Mouse (Mus musculus) forebrain, embryonic 14.5 days (tissue): ENCODE measurements at regions not wholly inside any gene's neighbourhood (a gene's known extent, or its start where the extent isn't known, plus 50 kb on each side); places are given as distances from the start of the nearest gene placed in this dataset.
A peak's percentile ranks its signal among the peaks of the same experiment; 100 is the strongest.
"Not testable (repeated sequence)": the region's sequence is repeated elsewhere in the genome, so short reads cannot be mapped to it uniquely, and the experiment has no call there.

Source experiments
- ATAC-seq: fragments of 200-750 bp; cut with Nextera tagmentation; 2 replicates; pipeline ENCODE4 v1.8.0; 2017; ENCODE audit warnings: mild to moderate bottlenecking, moderate library complexity
- DNase-seq: peaks from one replicate; pipeline ENCODE4 v3.0.0-alpha.2; 2015; ENCODE audit warnings: low spot score
- H3K27ac ChIP-seq: fragments of 300-500 bp; sonication (generic); 2 replicates; pipeline ENCODE4 v1.5.1; 2014; ENCODE audit warnings: low read depth, mild to moderate bottlenecking, control low read depth, low read length, moderate library complexity
- H3K27me3 ChIP-seq: fragments of 300-500 bp; sonication (generic); replicated peaks from 2 replicates; pipeline ENCODE4 v1.6.1; 2014; ENCODE audit warnings: low read length, control low read depth, mixed read lengths; ENCODE audit not compliant: control insufficient read depth, insufficient read depth
- H3K36me3 ChIP-seq: fragments of 300-500 bp; sonication (generic); 2 replicates; pipeline ENCODE4 v1.6.1; 2014; ENCODE audit warnings: low read length, control low read depth; ENCODE audit not compliant: control insufficient read depth, insufficient read depth
- H3K4me1 ChIP-seq: fragments of 300-500 bp; sonication (generic); 2 replicates; pipeline ENCODE4 v1.6.1; 2014; ENCODE audit warnings: antibody characterized with exemption, low read length, control low read depth; ENCODE audit not compliant: control insufficient read depth, insufficient read depth
- H3K4me2 ChIP-seq: fragments of 300-500 bp; sonication (generic); 2 replicates; pipeline ENCODE4 v1.6.1; 2014; ENCODE audit warnings: mild to moderate bottlenecking, control low read depth, low read length
- H3K4me3 ChIP-seq: fragments of 300-500 bp; sonication (generic); 2 replicates; pipeline ENCODE4 v1.5.1; 2014; ENCODE audit warnings: low read depth, low read length, control low read depth
- H3K9ac ChIP-seq: fragments of 300-500 bp; sonication (generic); 2 replicates; pipeline ENCODE4 v1.6.1; 2014; ENCODE audit warnings: mild to moderate bottlenecking, low read length, control low read depth, moderate library complexity
- H3K9me3 ChIP-seq: fragments of 300-500 bp; sonication (generic); replicated peaks from 2 replicates; pipeline ENCODE4 v1.6.1; 2016; ENCODE audit warnings: low read length, control low read depth, mixed read lengths; ENCODE audit not compliant: control insufficient read depth
- WGBS: fragments of 180-500 bp; shearing (Covaris S2); extraction: QIAGEN DNeasy Blood & Tissue Kit; methylation state at CpG from one replicate; pipeline ENCODE4 v1.1.7; 2014; 5-methylcytosine and 5-hydroxymethylcytosine counted together

- ATAC-seq (peak; percentile 94), DNase-seq (peak; percentile 81)
- Histone ChIP-seq H3K4me1 (no peaks in the 10 kb centered on the region), H3K4me3 (no peak overlapping the region), H3K27ac (no peak overlapping the region), H3K9ac (no peak overlapping the region), H3K9me3 (no peaks in the 10 kb centered on the region), H3K4me2 (no peak overlapping the region), H3K36me3 (no peaks in the 10 kb centered on the region), H3K27me3 (no peaks in the 10 kb centered on the region)
- 58% methylated on average over 10 of the region's 10 CpGs for WGBS
Measured at GRCm38 (mm10) chr14:102204881-102205671, 475.3 kb downstream of the Lmo7 start.

- Histone ChIP-seq H3K27ac (no peak overlapping the region), H3K4me1 (no peaks in the 10 kb centered on the region), H3K4me3 (no peak overlapping the region), H3K9me3 (no peaks in the 10 kb centered on the region), H3K36me3 (no peaks in the 10 kb centered on the region), H3K4me2 (no peak overlapping the region), H3K9ac (no peak overlapping the region), H3K27me3 (no peaks in the 10 kb centered on the region)
- 92% methylated on average over 6 of the region's 6 CpGs for WGBS
- DNase-seq (no peak), ATAC-seq (no peak)
Measured at GRCm38 (mm10) chr14:102199430-102199829, 469.7 kb downstream of the Lmo7 start.

- Histone ChIP-seq H3K4me2 (no peak overlapping the region), H3K27me3 (no peaks in the 10 kb centered on the region), H3K4me1 (no peaks in the 10 kb centered on the region), H3K4me3 (no peak overlapping the region), H3K36me3 (no peaks in the 10 kb centered on the region), H3K9ac (no peak overlapping the region), H3K9me3 (no peaks in the 10 kb centered on the region), H3K27ac (no peak overlapping the region)
- WGBS: 61% methylated on average over 1 of the region's 1 CpGs
- ATAC-seq (no peak), DNase-seq (no peak)
Measured at GRCm38 (mm10) chr14:102190786-102191185, 461.0 kb downstream of the Lmo7 start.

- peak; percentile 46 for DNase-seq
- 90% methylated on average over 3 of the region's 3 CpGs for WGBS
- Histone ChIP-seq H3K4me2 (no peak overlapping the region), H3K4me1 (no peaks in the 10 kb centered on the region), H3K4me3 (no peak overlapping the region), H3K27me3 (no peaks in the 10 kb centered on the region), H3K36me3 (no peaks in the 10 kb centered on the region), H3K27ac (no peak overlapping the region), H3K9ac (no peak overlapping the region), H3K9me3 (no peaks in the 10 kb centered on the region)
- no peak for ATAC-seq
Measured at GRCm38 (mm10) chr14:102181269-102181668, 451.5 kb downstream of the Lmo7 start.

GRCm38 (mm10) chr14:102171775-102172174 lies 442.0 kb downstream of the Lmo7 start:
- no peaks in the 10 kb centered on the region for H3K36me3 ChIP-seq
- H3K9me3 ChIP-seq: no peaks in the 10 kb centered on the region
- 81% methylated on average over 2 of the region's 2 CpGs for WGBS
- H3K27ac ChIP-seq: no peak overlapping the region
- no peaks in the 10 kb centered on the region for H3K4me1 ChIP-seq
- no peaks in the 10 kb centered on the region for H3K27me3 ChIP-seq
- no peak overlapping the region for H3K4me3 ChIP-seq
- ATAC-seq (no peak), DNase-seq (no peak)
- H3K4me2 ChIP-seq: no peak overlapping the region
- H3K9ac ChIP-seq: no peak overlapping the region

- H3K36me3 ChIP-seq: no peaks in the 10 kb centered on the region
- no peak for DNase-seq
- no peak overlapping the region for H3K9ac ChIP-seq
- no peak overlapping the region for H3K4me3 ChIP-seq
- 90% methylated on average over 3 of the region's 3 CpGs for WGBS
- no peak overlapping the region for H3K27ac ChIP-seq
- H3K4me1 ChIP-seq: no peaks in the 10 kb centered on the region
- no peaks in the 10 kb centered on the region for H3K27me3 ChIP-seq
- no peak overlapping the region for H3K4me2 ChIP-seq
- ATAC-seq: no peak
- H3K9me3 ChIP-seq: no peaks in the 10 kb centered on the region
Measured at GRCm38 (mm10) chr14:102161291-102162284, 431.8 kb downstream of the Lmo7 start.

- H3K27me3 ChIP-seq, ATAC-seq, DNase-seq, H3K9me3 ChIP-seq, H3K4me2 ChIP-seq, H3K4me1 ChIP-seq, H3K36me3 ChIP-seq, H3K4me3 ChIP-seq, H3K27ac ChIP-seq, H3K9ac ChIP-seq: not testable (repeated sequence)
- 96% methylated on average over 4 of the region's 4 CpGs for WGBS
Measured at GRCm38 (mm10) chr14:102150410-102150809, 420.7 kb downstream of the Lmo7 start.

GRCm38 (mm10) chr14:102142720-102143119 lies 413.0 kb downstream of the Lmo7 start:
- 18% methylated on average over 2 of the region's 2 CpGs for WGBS
- no peak for ATAC-seq
- no peak for DNase-seq
- Histone ChIP-seq H3K27me3 (no peaks in the 10 kb centered on the region), H3K9me3 (no peaks in the 10 kb centered on the region), H3K4me3 (no peak overlapping the region), H3K9ac (no peak overlapping the region), H3K27ac (no peak overlapping the region), H3K36me3 (no peaks in the 10 kb centered on the region), H3K4me1 (no peaks in the 10 kb centered on the region), H3K4me2 (no peak overlapping the region)

- Histone ChIP-seq H3K27ac (no peak overlapping the region), H3K4me2 (no peak overlapping the region), H3K9ac (no peak overlapping the region), H3K9me3 (no peaks in the 10 kb centered on the region), H3K4me1 (no peaks in the 10 kb centered on the region), H3K27me3 (no peaks in the 10 kb centered on the region), H3K4me3 (no peak overlapping the region), H3K36me3 (no peaks in the 10 kb centered on the region)
- ATAC-seq: no peak
- no peak for DNase-seq
- WGBS: 93% methylated on average over 1 of the region's 1 CpGs
Measured at GRCm38 (mm10) chr14:102138936-102139335, 409.2 kb downstream of the Lmo7 start.
